Mouse (Mus musculus): ENCODE results near the gene Slc23a2.

Slc23a2 gene

GRCm38 (mm10) chr2:132021616-132022015 lies 123.3 kb downstream of the Slc23a2 start:
- DNase-seq (ENCODE audit: low spot score in 2 of 2), result no peak

GRCm38 (mm10) chr2:132020991-132021541 lies 123.8 kb downstream of the Slc23a2 start:
- no peak for DNase-seq (ENCODE audit: low spot score in 2 of 2)

- DNase-seq (ENCODE audit: low spot score in 2 of 2), result no peak
Measured at GRCm38 (mm10) chr2:132020420-132020819, 124.5 kb downstream of the Slc23a2 start.

GRCm38 (mm10) chr2:132019372-132019811 lies 125.5 kb downstream of the Slc23a2 start:
- DNase-seq (ENCODE audit: low spot score in 2 of 2), result no peak

- DNase-seq (ENCODE audit: low spot score in 2 of 2), result no peak
Measured at GRCm38 (mm10) chr2:132018156-132018555, 126.8 kb downstream of the Slc23a2 start.

- DNase-seq (ENCODE audit: low spot score in 2 of 2), result no peak
Measured at GRCm38 (mm10) chr2:132017611-132018010, 127.3 kb downstream of the Slc23a2 start.

GRCm38 (mm10) chr2:132016034-132016433 lies 128.9 kb downstream of the Slc23a2 start:
- DNase-seq (ENCODE audit: low spot score in 2 of 2), result no peak

GRCm38 (mm10) chr2:132013152-132013551 lies 131.8 kb downstream of the Slc23a2 start:
- no peak for DNase-seq (ENCODE audit: low spot score in 2 of 2)

GRCm38 (mm10) chr2:132010781-132011180 lies 134.1 kb downstream of the Slc23a2 start:
- no peak for DNase-seq (ENCODE audit: low spot score in 2 of 2)

GRCm38 (mm10) chr2:132008186-132008585 lies 136.7 kb downstream of the Slc23a2 start:
- no peak for DNase-seq (ENCODE audit: low spot score in 2 of 2)

- DNase-seq (ENCODE audit: low spot score in 2 of 2), result no peak
Measured at GRCm38 (mm10) chr2:132007475-132007819, 137.5 kb downstream of the Slc23a2 start.

- peak in 1 of 2 experiments; percentile 57 for DNase-seq (ENCODE audit: low spot score in 2 of 2)
Measured at GRCm38 (mm10) chr2:132006561-132007474, 138.1 kb downstream of the Slc23a2 start.

GRCm38 (mm10) chr2:132005445-132005844 lies 139.5 kb downstream of the Slc23a2 start:
- DNase-seq (ENCODE audit: low spot score in 2 of 2), result no peak

GRCm38 (mm10) chr2:132004495-132005136 lies 140.3 kb downstream of the Slc23a2 start:
- DNase-seq (ENCODE audit: low spot score in 2 of 2), result no peak

GRCm38 (mm10) chr2:132003916-132004315 lies 141.0 kb downstream of the Slc23a2 start:
- no peak for DNase-seq (ENCODE audit: low spot score in 2 of 2)
